Mouse (Mus musculus): Measurements from ENCODE around the gene Nrxn3.

Nrxn3 gene

GRCm38 (mm10) chr12:88722691-88723070 is at the start of gene Nrxn3:
Gene Nrxn3, plus strand, starts transcription at chr12:88722876.
- no peak for DNase-seq (ENCODE audit: low spot score)

- no peak for DNase-seq (ENCODE audit: low spot score)
Measured at GRCm38 (mm10) chr12:88704159-88704846, 18.4 kb upstream of the Nrxn3 start.

- no peak for DNase-seq (ENCODE audit: low spot score)
Measured at GRCm38 (mm10) chr12:88705959-88706358, 16.7 kb upstream of the Nrxn3 start.

GRCm38 (mm10) chr12:88707786-88708185 is 14.9 kb upstream of the Nrxn3 start:
- DNase-seq (ENCODE audit: low spot score): no peak

- no peak for DNase-seq (ENCODE audit: low spot score)
Measured at GRCm38 (mm10) chr12:88709223-88709622, 13.5 kb upstream of the Nrxn3 start.

- DNase-seq (ENCODE audit: low spot score): no peak
Measured at GRCm38 (mm10) chr12:88713456-88713855, 9.2 kb upstream of the Nrxn3 start.

- no peak for DNase-seq (ENCODE audit: low spot score)
Measured at GRCm38 (mm10) chr12:88722031-88722690, 515 bp upstream of the Nrxn3 start.

GRCm38 (mm10) chr12:88726316-88726715 is 3.6 kb downstream of the Nrxn3 start:
- no peak for DNase-seq (ENCODE audit: low spot score)

- DNase-seq (ENCODE audit: low spot score): no peak
Measured at GRCm38 (mm10) chr12:88726755-88727154, 4.1 kb downstream of the Nrxn3 start.

- no peak for DNase-seq (ENCODE audit: low spot score)
Measured at GRCm38 (mm10) chr12:88730720-88731119, 8.0 kb downstream of the Nrxn3 start.

- no peak for DNase-seq (ENCODE audit: low spot score)
Measured at GRCm38 (mm10) chr12:88735045-88735444, 12.4 kb downstream of the Nrxn3 start.

- DNase-seq (ENCODE audit: low spot score): no peak
Measured at GRCm38 (mm10) chr12:88737081-88737480, 14.4 kb downstream of the Nrxn3 start.

GRCm38 (mm10) chr12:88738616-88739015 is 15.9 kb downstream of the Nrxn3 start:
- DNase-seq (ENCODE audit: low spot score): no peak

GRCm38 (mm10) chr12:88746788-88747187 is 24.1 kb downstream of the Nrxn3 start:
- DNase-seq (ENCODE audit: low spot score): no peak

- DNase-seq (ENCODE audit: low spot score): no peak
Measured at GRCm38 (mm10) chr12:88764791-88765190, 42.1 kb downstream of the Nrxn3 start.

- no peak for DNase-seq (ENCODE audit: low spot score)
Measured at GRCm38 (mm10) chr12:88774666-88775065, 52.0 kb downstream of the Nrxn3 start.

- DNase-seq (ENCODE audit: low spot score): no peak
Measured at GRCm38 (mm10) chr12:88778036-88778435, 55.4 kb downstream of the Nrxn3 start.

- DNase-seq (ENCODE audit: low spot score): no peak
Measured at GRCm38 (mm10) chr12:88784199-88785147, 61.8 kb downstream of the Nrxn3 start.

GRCm38 (mm10) chr12:88793314-88793713 is 70.6 kb downstream of the Nrxn3 start:
- DNase-seq (ENCODE audit: low spot score): no peak

- no peak for DNase-seq (ENCODE audit: low spot score)
Measured at GRCm38 (mm10) chr12:88800990-88801655, 78.4 kb downstream of the Nrxn3 start.

- no peak for DNase-seq (ENCODE audit: low spot score)
Measured at GRCm38 (mm10) chr12:88801656-88802007, 79.0 kb downstream of the Nrxn3 start.

GRCm38 (mm10) chr12:88808947-88809346 is 86.3 kb downstream of the Nrxn3 start:
- no peak for DNase-seq (ENCODE audit: low spot score)

Measured in layer of hippocampus, adult 9-10 months (tissue).